ENCODE assay signal across 16 mouse cellular contexts in genomic region chr13:55451785-55452549, GRCm38 (mm10). TPM values are rescaled to one million over a fixed set of nuclear protein-coding genes. Genes with fewer than 3 reads are reported as not detected.
DNase-seq lines count a peak whose midpoint lies in the region; ATAC-seq and TF ChIP-seq lines count a peak whose summit lies in the region.
"Had no signal": no experiment of that assay in that cellular context is flagged by ENCODE, and none has a peak within 500 bp of the region (broad histone marks: within the 10 kb centered on the region; RNA-seq: fewer than 3 reads in every experiment).

No protein-coding gene starts in this region.

- 94% methylated on average over 16 of the region's 16 CpGs for WGBS in embryonic facial prominence, embryonic 13.5 days
- 95% methylated on average over 16 of the region's 16 CpGs for WGBS in embryonic facial prominence, embryonic 10.5 days
- 96% methylated on average over 16 of the region's 16 CpGs for WGBS in kidney, embryonic 14.5 days
- 82% methylated on average over 16 of the region's 16 CpGs for WGBS in intestine, postnatal 0 days

- no peaks in the 10 kb centered on the region for H3K9me3 ChIP-seq in embryonic facial prominence, embryonic 13.5 days
- no peaks in the 10 kb centered on the region for H3K9me3 ChIP-seq in embryonic facial prominence, embryonic 10.5 days
- H3K9me3 ChIP-seq in kidney, embryonic 14.5 days (ENCODE audit: control insufficient read depth, low read length): no peaks in the 10 kb centered on the region
- no peaks in the 10 kb centered on the region for H3K9me3 ChIP-seq in intestine, postnatal 0 days (ENCODE audit: control insufficient read depth)
- H3K9me3 ChIP-seq: embryonic facial prominence, embryonic 12.5 days; forebrain, embryonic 12.5 days; G1E; limb, embryonic 13.5 days; neural tube, embryonic 15.5 days had no signal

- H3K4me3 ChIP-seq in embryonic facial prominence, embryonic 13.5 days: no peak overlapping the region
- H3K4me3 ChIP-seq in embryonic facial prominence, embryonic 10.5 days: no peak overlapping the region
- no peak overlapping the region for H3K4me3 ChIP-seq in kidney, embryonic 14.5 days (ENCODE audit: low read length)
- H3K4me3 ChIP-seq in intestine, postnatal 0 days (ENCODE audit: low read depth, low read length): no peak overlapping the region
- peak overlapping the region; percentile 12 for H3K4me3 ChIP-seq in myocyte
- H3K4me3 ChIP-seq: embryonic facial prominence, embryonic 12.5 days; forebrain, embryonic 12.5 days; limb, embryonic 13.5 days; neural tube, embryonic 15.5 days had no signal

- H3ac ChIP-seq in myocyte (ENCODE audit: control insufficient read depth, insufficient read length): no peak overlapping the region

- no peak for TF ChIP-seq CTCF in intestine, postnatal 0 days (IDR thresholded peaks at IDR 0.05; ENCODE audit: low read depth)

- peaks cover 76% of the 10 kb centered on the region for H3K36me3 ChIP-seq in embryonic facial prominence, embryonic 13.5 days
- peaks cover 91% of the 10 kb centered on the region for H3K36me3 ChIP-seq in embryonic facial prominence, embryonic 10.5 days (replicated peaks)
- H3K36me3 ChIP-seq in kidney, embryonic 14.5 days (ENCODE audit: control insufficient read depth, insufficient read depth, low read length): peaks cover 70% of the 10 kb centered on the region
- peaks cover 57% of the 10 kb centered on the region for H3K36me3 ChIP-seq in intestine, postnatal 0 days (ENCODE audit: control insufficient read depth, insufficient read depth)
- H3K36me3 ChIP-seq in myocyte (ENCODE audit: control insufficient read depth, insufficient read depth): peaks cover 5% of the 10 kb centered on the region

- ATAC-seq in embryonic facial prominence, embryonic 13.5 days (ENCODE audit: insufficient number of reproducible peaks, insufficient read depth, low FRiP score, low TSS enrichment, low read depth): no peak
- no peak for ATAC-seq in kidney, embryonic 14.5 days (ENCODE audit: low FRiP score, low TSS enrichment)
- no peak for ATAC-seq in intestine, postnatal 0 days
- ATAC-seq: midbrain, embryonic 16.5 days had no signal

- H3K4me1 ChIP-seq in embryonic facial prominence, embryonic 13.5 days: peaks cover 17% of the 10 kb centered on the region
- peaks cover 15% of the 10 kb centered on the region for H3K4me1 ChIP-seq in embryonic facial prominence, embryonic 10.5 days
- H3K4me1 ChIP-seq in kidney, embryonic 14.5 days (ENCODE audit: control insufficient read depth, insufficient read depth, low read length): peaks cover 7% of the 10 kb centered on the region; the same call in 1 of the 2 replicates
- no peaks in the 10 kb centered on the region for H3K4me1 ChIP-seq in intestine, postnatal 0 days (replicated peaks; ENCODE audit: control insufficient read depth, insufficient read depth, low read length)

- peak overlapping the region; percentile 27; the same call in 1 of the 2 replicates for H3K9ac ChIP-seq in embryonic facial prominence, embryonic 13.5 days
- no peak overlapping the region for H3K9ac ChIP-seq in kidney, embryonic 14.5 days (ENCODE audit: low read depth, low read length)
- H3K9ac ChIP-seq in intestine, postnatal 0 days (ENCODE audit: low read depth, low read length): no peak overlapping the region
- H3K9ac ChIP-seq: embryonic facial prominence, embryonic 12.5 days; forebrain, embryonic 12.5 days; limb, embryonic 13.5 days; lung, embryonic 14.5 days; neural tube, embryonic 15.5 days had no signal

- DNase-seq in embryonic facial prominence, embryonic 10.5 days (ENCODE audit: low spot score): no peak
- peak; percentile 60 for DNase-seq in kidney, postnatal 10 days
- DNase-seq in urinary bladder, adult 2 months (ENCODE audit: low spot score): no peak
- DNase-seq in right cerebral cortex, adult 18-20 months: no peak
- DNase-seq: lung, embryonic 14.5 days; thymus, postnatal 25 days had no signal

- no peak overlapping the region for H3K4me2 ChIP-seq in embryonic facial prominence, embryonic 13.5 days
- H3K4me2 ChIP-seq in kidney, embryonic 14.5 days (replicated peaks; ENCODE audit: low read depth, low read length): no peak overlapping the region
- H3K4me2 ChIP-seq in intestine, postnatal 0 days (replicated peaks; ENCODE audit: low read depth): no peak overlapping the region
- H3K4me2 ChIP-seq in myocyte (ENCODE audit: low read depth): peak overlapping the region; percentile 56
- H3K4me2 ChIP-seq: embryonic facial prominence, embryonic 12.5 days; forebrain, embryonic 12.5 days; limb, embryonic 13.5 days; lung, embryonic 14.5 days; neural tube, embryonic 15.5 days had no signal

- H3K27ac ChIP-seq in embryonic facial prominence, embryonic 13.5 days: no peak overlapping the region
- no peak overlapping the region for H3K27ac ChIP-seq in embryonic facial prominence, embryonic 10.5 days (replicated peaks)
- no peak overlapping the region for H3K27ac ChIP-seq in kidney, embryonic 14.5 days (ENCODE audit: low read depth, low read length)
- peak overlapping the region; percentile 23; the same call in 1 of the 2 replicates for H3K27ac ChIP-seq in intestine, postnatal 0 days (ENCODE audit: low read depth, low read length)
- H3K27ac ChIP-seq: embryonic facial prominence, embryonic 12.5 days; forebrain, embryonic 12.5 days; limb, embryonic 13.5 days; neural tube, embryonic 15.5 days had no signal

- no peaks in the 10 kb centered on the region for H3K27me3 ChIP-seq in embryonic facial prominence, embryonic 13.5 days
- no peaks in the 10 kb centered on the region for H3K27me3 ChIP-seq in embryonic facial prominence, embryonic 10.5 days (replicated peaks; ENCODE audit: low read depth, poor library complexity, severe bottlenecking)
- H3K27me3 ChIP-seq in kidney, embryonic 14.5 days (ENCODE audit: control insufficient read depth, insufficient read depth, low read length): no peaks in the 10 kb centered on the region
- H3K27me3 ChIP-seq in intestine, postnatal 0 days (replicated peaks; ENCODE audit: control insufficient read depth, insufficient read depth, low read length): no peaks in the 10 kb centered on the region
- H3K27me3 ChIP-seq in myocyte (ENCODE audit: control insufficient read depth, insufficient read depth, insufficient read length): no peaks in the 10 kb centered on the region
- H3K27me3 ChIP-seq: embryonic facial prominence, embryonic 12.5 days; forebrain, embryonic 12.5 days; limb, embryonic 13.5 days; neural tube, embryonic 15.5 days had no signal

- H3K79me2 ChIP-seq in myocyte (ENCODE audit: control insufficient read depth, insufficient read depth): peaks cover 20% of the 10 kb centered on the region

- TF ChIP-seq POLR2A in myocyte (IDR thresholded peaks at IDR 0.05; ENCODE audit: insufficient read length, low read depth): no peak

TF ChIP-seq in myocyte, 11 proteins besides CTCF, POLR2A, EP300 and RAD21 (continues in another document):
- TF ChIP-seq USF1 (IDR thresholded peaks at IDR 0.05; ENCODE audit: low read depth) (no peak), MYOD1 (IDR thresholded peaks at IDR 0.05; ENCODE audit: control insufficient read depth in 1 of 3, insufficient read length in 2 of 3, low read depth in 2 of 3) (peak in 1 of 3 experiments; percentile 85), MYOG (IDR thresholded peaks at IDR 0.05; ENCODE audit: control insufficient read depth in 1 of 3, insufficient read depth in 1 of 3, insufficient read length in 2 of 3, low read depth in 2 of 3) (peak in 2 of 3 experiments; percentile 28 to 78)

RNA-seq across cellular contexts. Expression of gene Grk6, which starts 7.1 kb away (rescaled TPM):
- 36.4 and 45.3 TPM in 2 replicates for polyA plus RNA-seq in embryonic facial prominence, embryonic 13.5 days (2015; fragmentation: Nextera tagmentation; extraction: Ambion mirVana)
- polyA plus RNA-seq in embryonic facial prominence, embryonic 10.5 days (2016; fragmentation: Nextera tagmentation; extraction: Ambion mirVana): 65.2 and 65.6 TPM in 2 replicates
- 38.9 and 59.3 TPM in 2 replicates for polyA plus RNA-seq in kidney, embryonic 14.5 days (2014; fragmentation: Nextera tagmentation; extraction: Ambion mirVana)
- polyA plus RNA-seq in intestine, postnatal 0 days (2015; fragmentation: Nextera tagmentation; extraction: Ambion mirVana): 10.5 and 11.4 TPM in 2 replicates
- polyA plus RNA-seq in myocyte (2012; fragmentation: generic; extraction: Trizol): 29.1 TPM
- 37.4 and 42.4 TPM in 2 replicates for polyA plus RNA-seq in urinary bladder, adult 2 months (2012; rRNA removed)

RNA-seq across cellular contexts. Expression of gene Prr7, which starts 12.1 kb away (rescaled TPM):
- polyA plus RNA-seq in embryonic facial prominence, embryonic 13.5 days (2015; fragmentation: Nextera tagmentation; extraction: Ambion mirVana): 0.96 and 1.2 TPM in 2 replicates
- 0.54 TPM in 2 replicates for polyA plus RNA-seq in embryonic facial prominence, embryonic 10.5 days (2016; fragmentation: Nextera tagmentation; extraction: Ambion mirVana)
- polyA plus RNA-seq in kidney, embryonic 14.5 days (2014; fragmentation: Nextera tagmentation; extraction: Ambion mirVana): 0.77 and 3.4 TPM in 2 replicates
- 0.14 and 0.27 TPM in 2 replicates for polyA plus RNA-seq in intestine, postnatal 0 days (2015; fragmentation: Nextera tagmentation; extraction: Ambion mirVana)
- 5.1 TPM for polyA plus RNA-seq in myocyte (2012; fragmentation: generic; extraction: Trizol)
- polyA plus RNA-seq in urinary bladder, adult 2 months (2012; rRNA removed): 3.5 and 3.8 TPM in 2 replicates

RNA-seq across cellular contexts. Expression of gene F12, which starts 25.4 kb away (rescaled TPM):
- polyA plus RNA-seq in embryonic facial prominence, embryonic 13.5 days (2015; fragmentation: Nextera tagmentation; extraction: Ambion mirVana): 0.24 and 1.6 TPM in 2 replicates
- polyA plus RNA-seq in embryonic facial prominence, embryonic 10.5 days (2016; fragmentation: Nextera tagmentation; extraction: Ambion mirVana): 0.13 TPM in 1 of 2 replicates, not detected in the other
- not detected in 2 replicates for polyA plus RNA-seq in kidney, embryonic 14.5 days (2014; fragmentation: Nextera tagmentation; extraction: Ambion mirVana)
- 1.2 and 2.3 TPM in 2 replicates for polyA plus RNA-seq in intestine, postnatal 0 days (2015; fragmentation: Nextera tagmentation; extraction: Ambion mirVana)
- polyA plus RNA-seq in myocyte (2012; fragmentation: generic; extraction: Trizol): not detected
- polyA plus RNA-seq in urinary bladder, adult 2 months (2012; rRNA removed): 0.06 and 0.07 TPM in 2 replicates
- polyA plus RNA-seq: forebrain, embryonic 12.5 days; G1E; lung, embryonic 14.5 days had no signal

RNA-seq across cellular contexts. Expression of gene Dbn1, which starts 35.9 kb away (rescaled TPM):
- 275 and 276 TPM in 2 replicates for polyA plus RNA-seq in embryonic facial prominence, embryonic 13.5 days (2015; fragmentation: Nextera tagmentation; extraction: Ambion mirVana)
- 412 and 419 TPM in 2 replicates for polyA plus RNA-seq in embryonic facial prominence, embryonic 10.5 days (2016; fragmentation: Nextera tagmentation; extraction: Ambion mirVana)
- polyA plus RNA-seq in kidney, embryonic 14.5 days (2014; fragmentation: Nextera tagmentation; extraction: Ambion mirVana): 118 and 164 TPM in 2 replicates
- 31.3 and 34.8 TPM in 2 replicates for polyA plus RNA-seq in intestine, postnatal 0 days (2015; fragmentation: Nextera tagmentation; extraction: Ambion mirVana)
- 165 TPM for polyA plus RNA-seq in myocyte (2012; fragmentation: generic; extraction: Trizol)
- polyA plus RNA-seq in urinary bladder, adult 2 months (2012; rRNA removed): 43.0 and 45.3 TPM in 2 replicates

RNA-seq across cellular contexts. Expression of gene Pfn3, which starts 36.9 kb away (rescaled TPM):
- polyA plus RNA-seq in embryonic facial prominence, embryonic 13.5 days (2015; fragmentation: Nextera tagmentation; extraction: Ambion mirVana): not detected in 2 replicates
- not detected in 2 replicates for polyA plus RNA-seq in embryonic facial prominence, embryonic 10.5 days (2016; fragmentation: Nextera tagmentation; extraction: Ambion mirVana)
- polyA plus RNA-seq in kidney, embryonic 14.5 days (2014; fragmentation: Nextera tagmentation; extraction: Ambion mirVana): not detected in 2 replicates
- not detected in 2 replicates for polyA plus RNA-seq in intestine, postnatal 0 days (2015; fragmentation: Nextera tagmentation; extraction: Ambion mirVana)
- polyA plus RNA-seq in myocyte (2012; fragmentation: generic; extraction: Trizol): not detected
- polyA plus RNA-seq in urinary bladder, adult 2 months (2012; rRNA removed): not detected in 2 replicates
- polyA plus RNA-seq: embryonic facial prominence, embryonic 12.5 days; forebrain, embryonic 12.5 days; G1E; lung, embryonic 14.5 days had no signal
